In the genomic region with DNA sequence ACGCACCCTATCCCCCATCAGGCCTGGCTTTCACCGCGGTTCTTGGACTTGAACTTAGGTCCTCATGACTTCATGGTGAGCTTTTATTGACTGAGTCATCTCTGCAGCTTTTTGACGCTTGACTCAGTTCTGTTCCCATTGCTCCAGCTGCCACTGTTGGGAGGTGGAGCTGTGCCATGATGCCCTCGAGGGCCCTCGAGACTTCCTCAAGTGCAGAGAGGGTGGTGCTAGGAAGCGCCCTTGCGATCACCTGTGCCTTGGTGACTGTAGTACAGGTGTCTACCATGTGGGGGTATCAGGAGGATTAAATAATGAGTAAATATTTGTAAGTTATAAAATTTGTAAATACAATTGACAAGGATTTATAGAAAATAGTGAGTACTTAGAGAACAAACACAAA, we compare ENCODE assay signal across 22 mouse cellular contexts.
DNase-seq lines count a peak whose midpoint lies in the region.
"Had no signal": no experiment of that assay in that cellular context is flagged by ENCODE, and none has a peak within 500 bp of the region (broad histone marks: within the 10 kb centered on the region; RNA-seq: fewer than 3 reads in every experiment).

No protein-coding gene starts in this region.

- H3K27me3 ChIP-seq in splenic B cell, adult 2 months (ENCODE audit: control insufficient read depth, insufficient read depth, low read length, poor library complexity, severe bottlenecking) = no peaks in the 10 kb centered on the region
- H3K27me3 ChIP-seq: heart, embryonic 13.5 days; hindbrain, embryonic 15.5 days; liver, embryonic 12.5 days had no signal

- H3K36me3 ChIP-seq in splenic B cell, adult 2 months (ENCODE audit: control insufficient read depth, insufficient read depth, low read length, poor library complexity, severe bottlenecking) = no peaks in the 10 kb centered on the region
- H3K36me3 ChIP-seq: G1E; heart, embryonic 13.5 days; hindbrain, embryonic 15.5 days; liver, embryonic 12.5 days had no signal

- DNase-seq in 3134 (ENCODE audit: extremely low read depth, insufficient read length, low spot score) = peak; percentile 26
- DNase-seq in B cell, adult 2 months = peak; percentile 14
- peak; percentile 47 for DNase-seq in lung, postnatal 10 days
- peak; percentile 11 for DNase-seq in splenic B cell, adult 2 months (ENCODE audit: low read depth, low spot score)
- DNase-seq in ovary, postnatal 36 days (ENCODE audit: low spot score) = no peak
- no peak for DNase-seq in cerebellum, adult 18-20 months
- DNase-seq in kidney, postnatal 36 days = no peak
- DNase-seq: adrenal gland, postnatal 14 days; cerebellum, adult 11 months; cerebellum, adult 9-11 months; heart, postnatal 10 days; kidney, adult 2 months; layer of hippocampus, adult 9-11 months; liver, postnatal 0 days; midbrain, embryonic 14.5 days; right cerebral cortex, postnatal 25 days; thymus, adult 2 months; thymus, postnatal 36 days had no signal

Comparison
In these comparisons a context has a peak if more than half of its experiments do, and no peak if none do; other contexts are left out.
1. DNase-seq: peak in 3134 (single experiment), B cell, adult 2 months (2 of 2), lung, postnatal 10 days (single experiment) and splenic B cell, adult 2 months (single experiment); none in ovary, postnatal 36 days (single experiment), cerebellum, adult 18-20 months (0 of 2) and kidney, postnatal 36 days (0 of 2).